Mouse (Mus musculus) liver, adult 2 months (tissue): ENCODE measurements around the gene Olfr1170.

Experiments used
- CTCF ChIP-seq: fragments of 200-500 bp; IDR thresholded peaks from 2 replicates; pipeline ENCODE4 v1.5.1; 2011; ENCODE audit warnings: low read depth, low read length, control low read depth
- POLR2A ChIP-seq: fragments of 200-500 bp; IDR thresholded peaks from 2 replicates; pipeline ENCODE4 v1.6.1; 2011; ENCODE audit warnings: low read length, control low read depth; ENCODE audit not compliant: insufficient read depth; ENCODE audit errors: extremely low read depth

GRCm38 (mm10) chr2:88220784-88221183 is 7.3 kb downstream of the Olfr1170 start:
- TF ChIP-seq CTCF (no peak), POLR2A (no peak)
